ENCODE assay signal across 8 mouse cellular contexts in the genomic region with DNA sequence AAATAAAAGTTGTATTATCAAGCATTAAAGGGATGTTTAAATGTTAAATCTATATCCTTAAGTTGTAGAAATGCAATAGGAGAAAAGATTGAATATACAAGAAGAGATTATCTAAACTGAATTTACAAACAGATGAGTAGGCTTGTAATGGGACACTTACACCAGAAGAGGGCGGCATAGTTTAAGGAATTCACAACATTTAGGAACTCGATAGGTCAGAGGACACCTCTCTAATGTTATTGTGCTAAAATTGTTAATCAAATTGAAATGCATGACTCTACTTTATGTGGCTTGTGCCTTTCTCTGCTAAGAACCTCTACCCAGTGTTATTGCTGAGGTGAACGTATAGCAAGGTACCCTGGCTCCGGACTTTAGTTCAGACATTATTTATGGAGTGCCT.
DNase-seq lines count a peak whose midpoint lies in the region; ATAC-seq and TF ChIP-seq lines count a peak whose summit lies in the region.

No protein-coding gene starts in this region.

- no peak for DNase-seq in heart, postnatal 0 days (ENCODE audit: low spot score)
- DNase-seq in heart, adult 9 months (ENCODE audit: low spot score in 2 of 2), result no peak
- DNase-seq in NIH3T3 (ENCODE audit: low read depth), result peak; percentile 52
- peak; percentile 7 for DNase-seq in lung, postnatal 10 days
- DNase-seq in gastrocnemius, postnatal 25 days, result no peak
- no peak for DNase-seq in urinary bladder, postnatal 10 days (ENCODE audit: low spot score)
- DNase-seq in B cell, adult 2 months, result no peak

- H3K4me3 ChIP-seq in heart, postnatal 0 days (ENCODE audit: low read depth, low read length), result no peak overlapping the region
- no peak overlapping the region for H3K4me3 ChIP-seq in forebrain, embryonic 16.5 days (replicated peaks; ENCODE audit: low read length)

- no peak overlapping the region for H3K4me2 ChIP-seq in heart, postnatal 0 days (ENCODE audit: low read depth, low read length)
- H3K4me2 ChIP-seq in forebrain, embryonic 16.5 days (ENCODE audit: low read length), result no peak overlapping the region

- H3K36me3 ChIP-seq in heart, postnatal 0 days (replicated peaks; ENCODE audit: control insufficient read depth, insufficient read depth, low read length), result no peaks in the 10 kb centered on the region
- no peaks in the 10 kb centered on the region for H3K36me3 ChIP-seq in forebrain, embryonic 16.5 days (ENCODE audit: control insufficient read depth, insufficient read depth)

- H3K27me3 ChIP-seq in heart, postnatal 0 days (ENCODE audit: control insufficient read depth, insufficient read depth, low read length), result no peaks in the 10 kb centered on the region
- H3K27me3 ChIP-seq in forebrain, embryonic 16.5 days (replicated peaks; ENCODE audit: control insufficient read depth, insufficient read depth, low read length), result no peaks in the 10 kb centered on the region

- no peak overlapping the region for H3K9ac ChIP-seq in heart, postnatal 0 days (replicated peaks; ENCODE audit: low read depth, low read length)
- H3K9ac ChIP-seq in forebrain, embryonic 16.5 days (replicated peaks; ENCODE audit: low read depth, low read length), result no peak overlapping the region

- no peaks in the 10 kb centered on the region for H3K9me3 ChIP-seq in heart, postnatal 0 days (replicated peaks; ENCODE audit: control insufficient read depth, low read length)
- H3K9me3 ChIP-seq in forebrain, embryonic 16.5 days (ENCODE audit: control insufficient read depth, low read length), result no peaks in the 10 kb centered on the region

- no peak for TF ChIP-seq EP300 in heart, postnatal 0 days (IDR thresholded peaks at IDR 0.05; ENCODE audit: low read depth)

- ATAC-seq in heart, postnatal 0 days (ENCODE audit: insufficient read depth, low read depth), result no peak
- peak; percentile 67 for ATAC-seq in forebrain, embryonic 16.5 days

- H3K27ac ChIP-seq in heart, postnatal 0 days (ENCODE audit: low read depth), result no peak overlapping the region
- no peak overlapping the region for H3K27ac ChIP-seq in forebrain, embryonic 16.5 days (ENCODE audit: low read length)

- peak; percentile 57 for TF ChIP-seq CTCF in heart, postnatal 0 days (IDR thresholded peaks at IDR 0.05; ENCODE audit: low read depth)

- H3K4me1 ChIP-seq in heart, postnatal 0 days (ENCODE audit: control insufficient read depth, insufficient read depth), result no peaks in the 10 kb centered on the region
- H3K4me1 ChIP-seq in forebrain, embryonic 16.5 days (replicated peaks; ENCODE audit: control insufficient read depth, insufficient read depth, low read length), result no peaks in the 10 kb centered on the region

- 34% methylated on average over 4 of the region's 4 CpGs for WGBS in heart, postnatal 0 days
- WGBS in forebrain, embryonic 16.5 days, result 38% methylated on average over 4 of the region's 4 CpGs

Comparison
In these comparisons a context has a peak if more than half of its experiments do, and no peak if none do; other contexts are left out.
1. DNase-seq: peak in NIH3T3 (single experiment) and lung, postnatal 10 days (single experiment); none in heart, postnatal 0 days (single experiment), heart, adult 9 months (0 of 2), gastrocnemius, postnatal 25 days (single experiment), urinary bladder, postnatal 10 days (single experiment) and B cell, adult 2 months (0 of 2).